Mouse (Mus musculus): ENCODE results near the gene Sh3pxd2a.
A peak's percentile ranks its signal among the peaks of the same experiment; 100 is the strongest.

Gene Sh3pxd2a

GRCm38 (mm10) chr19:47489233-47489632 lies 25.0 kb upstream of the Sh3pxd2a start:
- no peak for DNase-seq

- DNase-seq: no peak
Observed at GRCm38 (mm10) chr19:47488250-47488649, 24.0 kb upstream of the Sh3pxd2a start.

- no peak for DNase-seq
Observed at GRCm38 (mm10) chr19:47487572-47487971, 23.4 kb upstream of the Sh3pxd2a start.

- no peak for DNase-seq
Observed at GRCm38 (mm10) chr19:47485997-47486566, 21.9 kb upstream of the Sh3pxd2a start.

GRCm38 (mm10) chr19:47484110-47484509 lies 19.9 kb upstream of the Sh3pxd2a start:
- no peak for DNase-seq

- DNase-seq: no peak
Observed at GRCm38 (mm10) chr19:47483346-47483745, 19.1 kb upstream of the Sh3pxd2a start.

GRCm38 (mm10) chr19:47473453-47473852 lies 9.3 kb upstream of the Sh3pxd2a start:
- no peak for DNase-seq

GRCm38 (mm10) chr19:47472881-47473400 lies 8.7 kb upstream of the Sh3pxd2a start:
- no peak for DNase-seq

GRCm38 (mm10) chr19:47471808-47472207 lies 7.6 kb upstream of the Sh3pxd2a start:
- DNase-seq: no peak

- no peak for DNase-seq
Observed at GRCm38 (mm10) chr19:47468750-47469149, 4.5 kb upstream of the Sh3pxd2a start.

- no peak for DNase-seq
Observed at GRCm38 (mm10) chr19:47466775-47467174, 2.6 kb upstream of the Sh3pxd2a start.

- no peak for DNase-seq
Observed at GRCm38 (mm10) chr19:47465467-47465866, 1.3 kb upstream of the Sh3pxd2a start.

- DNase-seq: peak; percentile 77
Observed at GRCm38 (mm10) chr19:47463636-47464303, 431 bp downstream of the Sh3pxd2a start.

- no peak for DNase-seq
Observed at GRCm38 (mm10) chr19:47463206-47463605, 995 bp downstream of the Sh3pxd2a start.

GRCm38 (mm10) chr19:47462725-47463124 lies 1.5 kb downstream of the Sh3pxd2a start:
- DNase-seq: no peak

- no peak for DNase-seq
Observed at GRCm38 (mm10) chr19:47461838-47462237, 2.4 kb downstream of the Sh3pxd2a start.

- no peak for DNase-seq
Observed at GRCm38 (mm10) chr19:47461386-47461785, 2.8 kb downstream of the Sh3pxd2a start.

- DNase-seq: no peak
Observed at GRCm38 (mm10) chr19:47460120-47460960, 3.9 kb downstream of the Sh3pxd2a start.

- DNase-seq: no peak
Observed at GRCm38 (mm10) chr19:47459214-47459613, 5.0 kb downstream of the Sh3pxd2a start.

- DNase-seq: no peak
Observed at GRCm38 (mm10) chr19:47458504-47459161, 5.6 kb downstream of the Sh3pxd2a start.

- DNase-seq: no peak
Observed at GRCm38 (mm10) chr19:47457711-47458503, 6.3 kb downstream of the Sh3pxd2a start.

- no peak for DNase-seq
Observed at GRCm38 (mm10) chr19:47456021-47456420, 8.2 kb downstream of the Sh3pxd2a start.
